Mouse (Mus musculus): ENCODE data around the gene Adprhl1. TPM values are rescaled to one million over a fixed set of nuclear protein-coding genes. Genes with fewer than 3 reads are reported as not detected.

The Adprhl1 gene
- polyA plus RNA-seq, 1 experiment from 2014 or later, result not detected

GRCm38 (mm10) chr8:13174811-13175210 is 79.2 kb downstream of the Adprhl1 start:
- WGBS, result 90% methylated on average over 4 of the region's 4 CpGs
- Histone ChIP-seq H3K4me3 (no peak overlapping the region), H3K4me1 (no peaks in the 10 kb centered on the region), H3K9ac (no peak overlapping the region), H3K27ac (no peak overlapping the region), H3K27me3 (no peaks in the 10 kb centered on the region), H3K9me3 (replicated peaks) (no peaks in the 10 kb centered on the region), H3K4me2 (no peak overlapping the region), H3K36me3 (ENCODE audit: poor library complexity, severe bottlenecking) (peaks cover 91% of the 10 kb centered on the region)
- no peak for ATAC-seq

- Histone ChIP-seq H3K4me1 (no peaks in the 10 kb centered on the region), H3K9me3 (replicated peaks) (no peaks in the 10 kb centered on the region), H3K27me3 (no peaks in the 10 kb centered on the region), H3K4me3 (no peak overlapping the region), H3K4me2 (no peak overlapping the region), H3K36me3 (ENCODE audit: poor library complexity, severe bottlenecking) (peaks cover 97% of the 10 kb centered on the region), H3K9ac (no peak overlapping the region), H3K27ac (no peak overlapping the region)
- no peak for ATAC-seq
- WGBS, result 91% methylated on average over 4 of the region's 4 CpGs
These were observed 79.7 kb downstream of the Adprhl1 start for GRCm38 (mm10) chr8:13174305-13174704.

MicroRNA genes within 50 kb of the gene (microRNA counts, 519-probe panel; counts per million panel counts)
- 2,091 counts per million, percentile 58 among the panel's probes with 10 or more counts for microRNA mmu-miR-1968

Small RNA genes within 50 kb of the gene (microRNA-seq; reads per million reads assigned to microRNA genes)
- 29.2 reads per million, percentile 36 among the genes with 10 or more reads in this experiment for gene Mir1968

Other genes with a start within 250 kb of the Adprhl1 start
- 0.09 and 0.15 TPM in 2 replicates for gene F7, start 228.1 kb downstream of the Adprhl1 start, polyA plus RNA-seq (2015; fragmentation: Nextera tagmentation; extraction: Ambion mirVana)
- 0.35 TPM in 2 replicates for gene F10, start 216.9 kb downstream of the Adprhl1 start, polyA plus RNA-seq (2015; fragmentation: Nextera tagmentation; extraction: Ambion mirVana)
- 0.92 and 1.1 TPM in 2 replicates for gene Proz, start 193.2 kb downstream of the Adprhl1 start, polyA plus RNA-seq (2015; fragmentation: Nextera tagmentation; extraction: Ambion mirVana)
- 49.8 and 52.5 TPM in 2 replicates for gene Pcid2, start 148.7 kb downstream of the Adprhl1 start, polyA plus RNA-seq (2015; fragmentation: Nextera tagmentation; extraction: Ambion mirVana)
- gene Cul4a, start 148.5 kb downstream of the Adprhl1 start, polyA plus RNA-seq (2015; fragmentation: Nextera tagmentation; extraction: Ambion mirVana), result 66.3 and 69.0 TPM in 2 replicates
- 194 and 201 TPM in 2 replicates for gene Lamp1, start 95.0 kb downstream of the Adprhl1 start, polyA plus RNA-seq (2015; fragmentation: Nextera tagmentation; extraction: Ambion mirVana)
- 23.6 and 26.9 TPM in 2 replicates for gene Grtp1, start 53.5 kb downstream of the Adprhl1 start, polyA plus RNA-seq (2015; fragmentation: Nextera tagmentation; extraction: Ambion mirVana)
- 31.6 and 35.1 TPM in 2 replicates for gene Dcun1d2, start 34.0 kb upstream of the Adprhl1 start, polyA plus RNA-seq (2015; fragmentation: Nextera tagmentation; extraction: Ambion mirVana)
- gene Tmco3, start 34.0 kb upstream of the Adprhl1 start, polyA plus RNA-seq (2015; fragmentation: Nextera tagmentation; extraction: Ambion mirVana), result 40.3 and 40.4 TPM in 2 replicates
- 167 and 170 TPM in 2 replicates for gene Tfdp1, start 84.6 kb upstream of the Adprhl1 start, polyA plus RNA-seq (2015; fragmentation: Nextera tagmentation; extraction: Ambion mirVana)
- gene Atp4b, start 142.7 kb upstream of the Adprhl1 start, polyA plus RNA-seq (2015; fragmentation: Nextera tagmentation; extraction: Ambion mirVana), result not detected in 2 replicates
- 0.03 TPM in 1 of 2 replicates, not detected in the other for gene Grk1, start 150.9 kb upstream of the Adprhl1 start, polyA plus RNA-seq (2015; fragmentation: Nextera tagmentation; extraction: Ambion mirVana)
- not detected in 2 replicates for gene Tmem255b, start 181.0 kb upstream of the Adprhl1 start, polyA plus RNA-seq (2015; fragmentation: Nextera tagmentation; extraction: Ambion mirVana)
- 11.3 and 12.3 TPM in 2 replicates for gene Gas6, start 240.3 kb upstream of the Adprhl1 start, polyA plus RNA-seq (2015; fragmentation: Nextera tagmentation; extraction: Ambion mirVana)

Measured in forebrain, embryonic 13.5 days (tissue).